Mouse (Mus musculus): Measurements from ENCODE around the gene Gimap5.

DNA sequence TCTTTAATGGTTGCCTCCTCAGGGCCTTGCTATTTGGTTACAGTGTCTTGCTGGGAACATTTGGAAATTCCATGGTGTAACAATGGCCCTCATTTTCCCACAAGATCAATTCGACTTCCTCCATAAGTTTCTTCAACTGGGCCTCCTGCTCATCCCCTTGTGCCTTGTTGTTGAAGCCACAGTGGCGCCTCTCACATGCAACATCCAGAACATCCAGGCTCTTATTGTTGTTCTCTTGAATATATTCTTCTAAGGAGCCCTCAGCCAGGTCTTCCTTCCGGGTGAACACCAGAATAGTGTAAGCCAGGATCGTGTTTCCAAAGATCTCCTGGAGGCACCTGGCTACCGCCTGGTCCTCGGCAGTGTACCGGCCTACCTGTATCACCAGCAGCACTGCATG, 43.9 kb upstream of the Gimap5 start:
- no peak for TF ChIP-seq CTCF (IDR thresholded peaks at IDR 0.05; ENCODE audit: control insufficient read depth, insufficient read depth, low read length)
- TF ChIP-seq POLR2A (IDR thresholded peaks at IDR 0.05; ENCODE audit: borderline replicate concordance, control insufficient read depth, low read depth, low read length): no peak
